ENCODE assay signal across 1 mouse cellular context in the genomic region with DNA sequence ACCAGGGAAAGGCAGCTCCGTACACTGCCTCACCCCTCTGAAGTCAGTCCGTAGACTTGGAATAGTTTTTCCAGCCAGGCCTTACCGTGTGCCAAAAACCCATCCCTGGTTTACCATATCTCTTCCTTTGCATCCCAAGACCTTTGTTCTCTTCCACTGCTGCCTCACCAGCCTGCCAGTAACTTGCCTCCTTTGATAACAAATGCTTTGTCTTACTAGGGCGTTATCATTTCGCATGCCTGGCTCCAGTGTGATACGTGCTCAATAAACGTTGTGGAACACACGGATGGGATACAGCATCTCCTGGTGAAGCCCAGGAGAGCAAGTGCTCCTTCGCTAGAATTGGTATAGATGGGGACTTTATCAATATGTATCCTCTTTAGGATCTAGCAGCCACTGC.
TF ChIP-seq lines count a peak whose summit lies in the region.

No protein-coding gene starts in this region.

TF ChIP-seq in MEL, 35 proteins besides CTCF, POLR2A, EP300 and RAD21:
- TF ChIP-seq MAZ (IDR thresholded peaks at IDR 0.05; ENCODE audit: low read depth, low read length) (no peak), MYC (IDR thresholded peaks at IDR 0.05; ENCODE audit: low read depth, low read length) (no peak), NELFE (IDR thresholded peaks at IDR 0.05; ENCODE audit: low read depth, low read length) (no peak), BHLHE40 (IDR thresholded peaks at IDR 0.05; ENCODE audit: borderline replicate concordance, low read depth, low read length) (no peak), GABPA (IDR thresholded peaks at IDR 0.05; ENCODE audit: low read depth, low read length) (no peak), MAFK (IDR thresholded peaks at IDR 0.05; ENCODE audit: borderline replicate concordance, low read depth, low read length) (no peak), JUND (IDR thresholded peaks at IDR 0.05; ENCODE audit: low read depth, low read length) (no peak), CHD1 (IDR thresholded peaks at IDR 0.05; ENCODE audit: low read depth, low read length) (no peak), RCOR1 (IDR thresholded peaks at IDR 0.05; ENCODE audit: low read depth, low read length) (peak; percentile 64; the same call in 1 of the 2 replicates), TCF12 (IDR thresholded peaks at IDR 0.05; ENCODE audit: low read depth, low read length) (peak; percentile 61), SIN3A (IDR thresholded peaks at IDR 0.05; ENCODE audit: low read length) (no peak), GATA1 (IDR thresholded peaks at IDR 0.05; ENCODE audit: low read depth, low read length) (peak; percentile 74), TAL1 (IDR thresholded peaks at IDR 0.05; ENCODE audit: low read length) (no peak), MXI1 (IDR thresholded peaks at IDR 0.05; ENCODE audit: low read depth, low read length) (no peak), USF1 (IDR thresholded peaks at IDR 0.05; ENCODE audit: low read depth, low read length) (no peak)
